Mouse (Mus musculus): ENCODE data around the gene Lrp2bp.
A peak's percentile ranks its signal among the peaks of the same experiment; 100 is the strongest.

Gene Lrp2bp

DNA sequence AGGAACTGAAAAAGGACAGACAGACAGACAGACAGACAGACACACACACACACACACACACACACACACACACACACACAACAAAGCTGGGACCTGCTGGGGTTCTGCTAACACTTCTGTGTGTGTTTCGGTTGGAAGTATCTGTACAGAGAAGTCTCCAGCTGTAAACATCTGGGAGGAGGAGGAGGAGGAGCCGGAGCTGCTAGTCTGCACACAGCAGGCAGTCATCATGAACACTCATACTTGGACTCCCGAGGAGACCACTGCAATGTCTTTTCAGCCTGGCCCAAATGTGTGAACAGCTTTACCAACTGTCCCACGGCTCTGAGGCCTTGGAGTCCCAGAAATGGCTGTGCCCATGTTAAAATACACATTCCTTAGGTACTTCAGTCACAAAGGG is 25.3 kb downstream of the Lrp2bp start:
- no peak for DNase-seq (ENCODE audit: extremely low spot score, low spot score)

DNA sequence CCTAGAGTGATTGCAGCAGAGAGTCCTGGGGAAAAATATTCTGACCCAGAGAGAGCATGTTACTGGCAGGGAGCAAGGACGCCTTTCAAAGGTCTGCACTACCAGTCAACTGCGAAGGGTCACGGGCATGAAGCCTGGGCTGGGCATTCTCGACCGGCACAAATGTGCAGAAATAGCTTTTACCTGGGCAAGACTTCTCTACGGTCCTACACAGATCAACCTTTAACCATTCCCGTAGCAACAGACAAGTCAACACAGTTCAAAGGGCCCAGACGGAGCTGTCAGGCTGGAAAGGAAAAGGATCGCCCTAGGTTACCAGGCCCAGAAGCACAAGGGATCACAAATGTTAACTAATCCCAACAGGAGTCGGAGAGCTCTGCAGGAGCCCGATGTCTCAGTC is 37.1 kb downstream of the Lrp2bp start:
- DNase-seq (ENCODE audit: extremely low spot score, low spot score): peak; percentile 3

DNA sequence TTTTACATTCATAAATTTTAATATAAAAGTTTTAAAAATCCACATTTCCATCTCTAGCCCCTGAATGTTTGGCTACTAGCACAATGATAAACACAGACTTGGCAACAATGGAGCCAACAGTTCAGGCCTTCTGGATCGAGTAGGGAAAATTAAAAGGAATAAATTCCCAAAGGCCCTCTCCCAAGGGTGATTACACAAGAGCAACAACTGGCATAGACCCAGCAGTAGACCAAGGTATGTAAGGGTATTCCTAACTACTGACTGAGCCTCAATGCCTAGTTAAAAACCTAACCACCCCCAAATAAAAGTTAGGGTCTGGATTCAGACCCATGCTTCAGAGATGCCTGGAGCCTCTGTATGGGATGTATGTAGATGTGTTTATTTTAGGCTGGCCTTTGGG is 40.6 kb downstream of the Lrp2bp start:
- no peak for DNase-seq (ENCODE audit: extremely low spot score, low spot score)

DNA sequence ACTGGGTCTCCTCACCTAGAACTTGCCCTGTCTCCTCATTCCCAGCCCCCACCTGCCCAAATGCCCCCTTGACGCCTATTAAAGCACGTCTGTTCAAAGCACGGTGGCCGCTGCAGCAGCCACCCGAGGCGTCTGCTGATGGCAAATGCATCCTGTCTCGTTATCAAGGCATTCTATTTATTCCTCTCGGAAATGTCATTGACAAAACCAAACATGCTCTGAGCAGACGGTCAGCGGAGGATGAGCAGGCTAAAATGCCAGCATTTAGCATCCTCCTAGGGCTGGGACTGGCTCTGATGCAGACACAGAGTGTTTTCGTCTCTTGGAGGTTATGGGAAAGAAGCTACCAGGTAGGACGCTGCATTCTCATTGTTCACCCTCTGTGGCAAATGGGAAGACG is 41.2 kb downstream of the Lrp2bp start:
- DNase-seq (ENCODE audit: extremely low spot score, low spot score): peak; percentile 8

DNA sequence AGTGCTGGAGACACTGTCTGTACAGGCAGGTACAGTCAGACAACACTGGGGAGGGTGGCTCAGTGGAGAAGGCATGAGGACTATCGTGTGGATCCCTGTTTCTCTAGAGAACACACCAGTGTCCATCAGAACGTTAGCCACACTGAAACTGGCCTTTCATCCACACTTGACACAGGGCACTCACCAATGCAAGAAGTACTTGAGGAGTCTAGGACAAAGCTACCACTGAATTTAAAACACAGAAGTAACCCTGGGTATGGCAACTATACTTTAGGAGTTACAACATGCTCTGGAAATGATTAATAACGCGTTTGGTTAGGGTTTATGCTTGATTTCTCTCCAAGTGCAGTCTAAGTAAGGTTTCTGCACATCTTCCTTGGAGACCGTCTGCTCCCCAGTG is 73.7 kb downstream of the Lrp2bp start:
- DNase-seq (ENCODE audit: extremely low spot score, low spot score): no peak

DNA sequence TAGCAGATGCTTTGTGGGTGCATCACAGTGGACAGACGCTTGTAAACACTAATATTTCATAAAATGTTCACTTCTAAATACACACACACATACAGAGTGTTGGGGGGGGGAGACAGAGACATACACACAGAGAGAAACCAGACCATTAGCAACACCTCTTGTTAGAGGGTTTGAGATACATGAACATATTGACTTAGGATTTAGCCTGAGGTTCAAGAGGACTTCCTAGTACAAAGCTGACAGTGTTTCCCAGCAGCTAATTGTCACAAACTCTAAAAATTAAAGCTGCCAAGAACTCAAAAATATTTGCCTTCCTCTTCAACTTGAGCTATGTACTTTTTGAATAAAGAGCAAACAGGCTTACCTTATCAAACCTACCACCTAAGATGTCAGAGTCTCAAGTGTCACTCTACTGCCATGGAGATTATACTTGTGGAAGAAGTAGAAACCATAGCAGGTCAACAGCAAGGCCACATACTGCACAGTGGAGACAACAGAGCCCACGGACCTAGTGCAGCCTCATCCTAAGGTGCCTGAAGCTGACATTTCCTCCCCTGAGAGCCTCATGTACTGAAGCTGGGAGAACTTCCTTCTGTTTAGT is 74.5 kb downstream of the Lrp2bp start:
- DNase-seq (ENCODE audit: extremely low spot score, low spot score): no peak

DNA sequence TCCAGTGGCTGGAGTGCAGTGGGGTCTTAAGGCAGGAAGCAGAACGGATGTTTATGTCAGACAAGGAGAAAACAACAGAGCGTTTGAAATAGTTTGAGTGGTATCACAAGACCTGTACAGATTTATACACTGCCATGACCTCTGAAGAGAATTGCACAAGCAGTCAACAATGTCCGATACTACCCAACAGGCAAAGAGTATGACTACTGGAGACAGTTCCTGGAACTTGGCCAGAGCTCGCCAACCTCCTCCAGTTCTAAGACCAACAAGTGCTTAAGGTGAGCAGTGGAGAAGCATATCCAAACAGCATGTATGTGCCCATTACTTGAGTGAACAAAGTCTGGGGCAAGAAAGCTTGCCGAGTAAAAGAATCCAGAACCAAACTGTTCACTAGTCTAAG is 76.1 kb downstream of the Lrp2bp start:
- no peak for DNase-seq (ENCODE audit: extremely low spot score, low spot score)

DNA sequence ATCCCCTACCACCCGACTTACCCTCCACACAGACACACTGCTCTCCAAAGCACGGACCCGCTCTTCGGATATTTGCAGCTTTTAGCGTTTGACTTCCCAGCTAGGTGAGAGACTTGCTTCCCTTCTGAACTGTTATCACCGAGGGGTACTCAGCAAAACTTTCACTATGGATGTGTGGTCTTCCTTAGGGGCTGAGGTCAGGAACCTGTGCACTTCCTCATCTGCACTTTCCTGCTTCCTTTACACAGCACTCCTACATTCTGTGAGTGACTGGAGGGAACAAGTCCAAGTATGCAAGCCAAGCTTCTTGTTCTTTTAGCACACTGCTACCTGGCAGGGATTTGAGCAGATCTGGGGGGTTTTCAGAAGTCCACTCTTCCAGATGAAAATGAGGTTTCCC is 79.8 kb downstream of the Lrp2bp start:
- no peak for DNase-seq (ENCODE audit: extremely low spot score, low spot score)

All from neural tube, embryonic 10.5 days (tissue).